Mouse (Mus musculus) kidney, embryonic 15.5 days (tissue): ENCODE results near the gene Gm10770. TPM values are rescaled to one million over a fixed set of nuclear protein-coding genes. Genes with fewer than 3 reads are reported as not detected.

Source experiments
- polyA plus RNA-seq: library from polyadenylated mRNA; unstranded; fragments of >200 nt; fragmentation: Nextera tagmentation; extraction: Ambion mirVana; gene quantifications from 2 replicates; pipeline ENCODE4 v1.2.1, GENCODE M21; 2015

The Gm10770 gene
- polyA plus RNA-seq, 1 experiment from 2014 or later: not detected

Other genes with a start within 250 kb of the Gm10770 start
- gene Zfp120, start 43.0 kb downstream of the Gm10770 start, polyA plus RNA-seq: 7.2 and 9.0 TPM in 2 replicates
- gene Gm14139, start 2.1 kb upstream of the Gm10770 start, polyA plus RNA-seq: not detected in 2 replicates
- gene Zfp937, start 38.4 kb upstream of the Gm10770 start, polyA plus RNA-seq: 13.2 and 13.6 TPM in 2 replicates
- gene Gm21994, start 75.9 kb upstream of the Gm10770 start, polyA plus RNA-seq: 6.9 and 7.2 TPM in 2 replicates
- not detected in 2 replicates for gene Gm14124, start 77.8 kb upstream of the Gm10770 start, polyA plus RNA-seq
- 2.1 and 4.2 TPM in 2 replicates for gene Gm10130, start 144.0 kb upstream of the Gm10770 start, polyA plus RNA-seq
- gene 3300002I08Rik, start 183.1 kb upstream of the Gm10770 start, polyA plus RNA-seq: 8.7 and 9.1 TPM in 2 replicates